Mouse (Mus musculus) limb, embryonic 15.5 days (tissue): ENCODE measurements around the gene Gm49368. TPM values are rescaled to one million over a fixed set of nuclear protein-coding genes. Genes with fewer than 3 reads are reported as not detected.

ENCODE experiments used
- ATAC-seq: fragments of 200-750 bp; cut with Nextera tagmentation; 2 replicates; pipeline ENCODE4 v1.8.0; 2017; ENCODE audit warnings: low read depth, moderate TSS enrichment; ENCODE audit not compliant: insufficient number of reproducible peaks, low FRiP score, low TSS enrichment
- H3K27ac ChIP-seq: fragments of 300-500 bp; sonication (generic); 2 replicates; pipeline ENCODE4 v1.5.1; 2015; ENCODE audit warnings: moderate library complexity, mild to moderate bottlenecking, inconsistent platforms
- H3K27me3 ChIP-seq: fragments of 300-500 bp; sonication (generic); 2 replicates; pipeline ENCODE4 v1.6.1; 2015; ENCODE audit warnings: inconsistent platforms
- H3K36me3 ChIP-seq: fragments of 300-500 bp; sonication (generic); 2 replicates; pipeline ENCODE4 v1.6.1; 2015; ENCODE audit warnings: inconsistent platforms
- H3K4me1 ChIP-seq: fragments of 300-500 bp; sonication (generic); 2 replicates; pipeline ENCODE4 v1.6.1; 2015; ENCODE audit warnings: inconsistent platforms
- H3K4me2 ChIP-seq: fragments of 300-500 bp; sonication (generic); 2 replicates; pipeline ENCODE4 v1.6.1; 2015; ENCODE audit warnings: mild to moderate bottlenecking, inconsistent platforms
- H3K4me3 ChIP-seq: fragments of 300-500 bp; sonication (generic); 2 replicates; pipeline ENCODE4 v1.5.1; 2015; ENCODE audit warnings: mild to moderate bottlenecking, inconsistent platforms
- H3K9ac ChIP-seq: fragments of 300-500 bp; sonication (generic); 2 replicates; pipeline ENCODE4 v1.6.1; 2015; ENCODE audit warnings: inconsistent platforms
- H3K9me3 ChIP-seq: fragments of 300-500 bp; sonication (generic); 2 replicates; pipeline ENCODE4 v1.6.1; 2016; ENCODE audit warnings: inconsistent platforms
- WGBS: fragments of 180-500 bp; shearing (Covaris S2); methylation state at CpG from one replicate; pipeline ENCODE4 v1.1.7; 2015; 5-methylcytosine and 5-hydroxymethylcytosine counted together
- polyA plus RNA-seq: library from polyadenylated mRNA; unstranded; fragments of >200 nt; fragmentation: Nextera tagmentation; extraction: Ambion mirVana; gene quantifications from 2 replicates; pipeline ENCODE4 v1.2.1, GENCODE M21; 2015

Gene Gm49368
- polyA plus RNA-seq, 1 experiment from 2014 or later, result not detected

DNA sequence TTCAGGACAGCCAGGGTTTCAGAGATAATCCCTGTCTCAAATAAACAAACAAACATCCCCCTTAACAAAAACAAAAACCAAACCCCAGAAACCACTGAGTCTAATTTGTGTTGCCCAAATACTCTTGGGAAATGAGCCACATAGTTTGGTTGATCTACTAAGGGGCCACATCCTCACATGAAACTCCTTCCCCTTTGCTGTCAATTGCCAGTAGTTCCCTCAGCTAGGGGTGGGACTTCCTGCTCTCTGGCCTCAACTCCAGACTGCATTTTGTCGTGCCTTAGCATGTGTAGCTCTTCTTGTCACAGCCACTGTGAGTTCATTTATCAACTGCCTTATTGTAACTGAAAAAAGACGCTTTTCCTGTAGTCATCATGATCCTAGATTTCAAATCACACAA is 47.8 kb downstream of the Gm49368 start:
- ATAC-seq, result no peak
- no peak overlapping the region for H3K4me2 ChIP-seq
- no peaks in the 10 kb centered on the region for H3K27me3 ChIP-seq
- WGBS, result 73% methylated on average over 2 of the region's 2 CpGs
- H3K36me3 ChIP-seq, result no peaks in the 10 kb centered on the region
- H3K27ac ChIP-seq, result no peak overlapping the region
- H3K4me3 ChIP-seq, result no peak overlapping the region
- no peaks in the 10 kb centered on the region for H3K9me3 ChIP-seq
- no peak overlapping the region for H3K9ac ChIP-seq
- no peaks in the 10 kb centered on the region for H3K4me1 ChIP-seq

DNA sequence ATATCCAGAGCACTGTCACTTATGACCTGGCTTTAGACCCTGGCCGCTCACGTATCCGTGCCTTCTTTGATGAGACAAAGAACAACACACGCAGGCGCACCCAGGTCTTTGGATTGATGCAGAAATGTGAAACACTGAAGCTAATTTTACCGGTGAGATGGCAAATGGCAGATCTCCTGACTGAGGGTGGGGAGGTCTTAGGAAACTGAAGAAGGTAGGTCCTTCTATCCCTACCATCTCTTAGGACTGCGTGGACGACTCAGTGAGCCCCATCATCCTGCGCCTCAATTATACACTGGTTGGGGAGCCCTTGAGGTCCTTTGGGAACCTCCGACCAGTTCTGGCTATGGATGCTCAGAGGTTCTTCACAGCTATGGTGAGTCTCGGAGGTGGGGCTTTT is 49.6 kb downstream of the Gm49368 start:
- Histone ChIP-seq H3K9me3 (no peaks in the 10 kb centered on the region), H3K9ac (no peak overlapping the region), H3K27ac (no peak overlapping the region), H3K4me1 (no peaks in the 10 kb centered on the region), H3K4me2 (no peak overlapping the region), H3K27me3 (no peaks in the 10 kb centered on the region), H3K36me3 (no peaks in the 10 kb centered on the region), H3K4me3 (no peak overlapping the region)
- no peak for ATAC-seq
- 86% methylated on average over 11 of the region's 11 CpGs for WGBS

DNA sequence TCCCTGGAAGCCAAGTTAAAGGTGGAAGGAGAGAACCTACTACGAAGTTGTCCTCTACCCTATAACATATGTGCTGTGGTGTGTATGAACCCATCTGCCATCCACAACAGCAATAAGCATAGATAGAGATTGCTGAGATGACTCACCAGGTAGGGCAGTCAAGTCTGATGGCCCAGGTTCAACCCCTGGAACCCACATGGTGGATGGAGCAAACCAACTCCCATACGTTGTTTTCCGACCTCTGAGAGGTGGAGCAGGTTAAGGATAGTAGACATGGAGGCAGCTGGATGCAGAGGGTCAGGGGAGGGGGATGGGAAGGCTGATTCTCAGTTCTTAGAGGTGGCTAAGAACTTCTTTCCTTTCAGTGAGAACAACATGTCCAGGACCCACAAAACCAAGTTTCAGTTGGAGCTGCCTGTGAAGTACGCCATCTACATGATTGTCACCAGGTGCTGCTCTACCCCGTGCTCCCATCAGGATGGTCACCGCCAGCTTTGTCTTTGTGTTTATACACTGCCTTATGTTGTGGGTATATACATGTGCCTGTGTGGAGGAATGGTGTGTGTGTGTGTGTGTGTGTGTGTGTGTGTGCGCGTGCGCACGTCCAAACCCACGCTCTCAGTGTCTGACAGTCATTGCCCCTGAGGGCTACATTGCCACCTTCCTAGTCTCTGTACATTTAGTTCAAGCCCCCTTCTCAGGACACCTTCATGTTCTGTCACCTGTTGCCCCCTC is 52.1 kb downstream of the Gm49368 start:
- WGBS, result 92% methylated on average over 11 of the region's 11 CpGs
- H3K4me3 ChIP-seq, result no peak overlapping the region
- H3K9me3 ChIP-seq, result no peaks in the 10 kb centered on the region
- H3K27ac ChIP-seq, result no peak overlapping the region
- H3K27me3 ChIP-seq, result no peaks in the 10 kb centered on the region
- no peak overlapping the region for H3K9ac ChIP-seq
- no peak for ATAC-seq
- H3K4me1 ChIP-seq, result no peaks in the 10 kb centered on the region
- no peaks in the 10 kb centered on the region for H3K36me3 ChIP-seq
- no peak overlapping the region for H3K4me2 ChIP-seq

DNA sequence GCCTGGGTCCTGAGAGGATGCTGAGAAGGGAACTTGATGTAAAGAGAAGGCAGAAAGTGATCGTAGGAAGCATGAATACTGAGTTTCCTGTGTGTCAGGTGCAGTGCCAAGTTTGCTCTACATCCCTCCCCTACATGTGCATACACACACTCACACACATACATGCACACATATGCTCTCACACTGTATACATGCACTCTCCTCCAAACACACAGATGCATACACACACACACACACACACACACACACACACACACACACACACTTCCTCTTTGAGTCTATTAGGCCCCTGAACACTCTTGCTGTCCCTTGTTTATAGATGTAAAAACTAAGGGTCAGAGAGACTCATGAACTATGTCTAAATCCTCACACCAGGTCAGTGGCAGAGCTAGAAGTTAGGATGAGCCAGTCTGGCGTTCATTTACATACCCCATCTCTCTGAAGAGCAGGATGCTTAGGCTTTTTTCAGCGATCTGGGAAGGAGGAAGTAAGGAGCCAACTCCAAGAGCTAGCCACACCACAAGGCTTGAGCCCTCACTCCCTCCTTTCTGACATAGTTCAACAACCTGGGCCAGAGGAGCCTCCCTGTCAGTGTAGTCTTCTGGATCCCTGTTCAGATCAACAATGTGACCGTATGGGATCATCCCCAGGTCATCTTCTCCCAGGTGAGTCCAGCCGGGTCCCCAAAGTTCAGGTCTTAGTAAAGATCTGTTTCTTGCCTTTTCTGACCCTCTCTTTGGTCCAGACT is 52.9 kb downstream of the Gm49368 start:
- no peak overlapping the region for H3K4me2 ChIP-seq
- no peak overlapping the region for H3K4me3 ChIP-seq
- WGBS, result 69% methylated on average over 5 of the region's 5 CpGs
- no peaks in the 10 kb centered on the region for H3K4me1 ChIP-seq
- no peaks in the 10 kb centered on the region for H3K27me3 ChIP-seq
- ATAC-seq, result no peak
- H3K36me3 ChIP-seq, result no peaks in the 10 kb centered on the region
- no peaks in the 10 kb centered on the region for H3K9me3 ChIP-seq
- no peak overlapping the region for H3K9ac ChIP-seq
- no peak overlapping the region for H3K27ac ChIP-seq

DNA sequence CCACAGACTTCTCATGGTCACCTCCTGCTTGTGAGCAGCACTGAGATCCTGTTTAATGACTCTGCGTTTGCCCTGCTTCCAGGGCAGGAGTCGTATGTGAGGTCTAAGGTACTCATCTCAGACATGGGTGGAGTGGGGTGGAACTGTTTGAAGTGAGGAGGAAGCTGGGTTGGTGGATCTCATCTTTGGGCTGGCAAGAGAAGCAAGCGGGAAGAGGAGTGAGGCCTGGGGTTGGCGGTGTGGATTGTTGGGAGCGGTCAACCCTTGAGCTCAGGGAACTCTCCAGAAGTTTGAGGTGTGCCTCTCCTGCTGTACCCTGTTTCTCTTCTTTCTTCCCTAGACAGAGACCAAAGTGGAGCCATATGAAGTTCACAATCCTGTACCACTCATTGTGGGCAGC is 53.9 kb downstream of the Gm49368 start:
- H3K36me3 ChIP-seq, result no peaks in the 10 kb centered on the region
- no peak overlapping the region for H3K4me3 ChIP-seq
- WGBS, result 88% methylated on average over 5 of the region's 5 CpGs
- no peak overlapping the region for H3K27ac ChIP-seq
- H3K4me1 ChIP-seq, result no peaks in the 10 kb centered on the region
- no peaks in the 10 kb centered on the region for H3K27me3 ChIP-seq
- no peak overlapping the region for H3K9ac ChIP-seq
- ATAC-seq, result no peak
- no peak overlapping the region for H3K4me2 ChIP-seq
- no peaks in the 10 kb centered on the region for H3K9me3 ChIP-seq

DNA sequence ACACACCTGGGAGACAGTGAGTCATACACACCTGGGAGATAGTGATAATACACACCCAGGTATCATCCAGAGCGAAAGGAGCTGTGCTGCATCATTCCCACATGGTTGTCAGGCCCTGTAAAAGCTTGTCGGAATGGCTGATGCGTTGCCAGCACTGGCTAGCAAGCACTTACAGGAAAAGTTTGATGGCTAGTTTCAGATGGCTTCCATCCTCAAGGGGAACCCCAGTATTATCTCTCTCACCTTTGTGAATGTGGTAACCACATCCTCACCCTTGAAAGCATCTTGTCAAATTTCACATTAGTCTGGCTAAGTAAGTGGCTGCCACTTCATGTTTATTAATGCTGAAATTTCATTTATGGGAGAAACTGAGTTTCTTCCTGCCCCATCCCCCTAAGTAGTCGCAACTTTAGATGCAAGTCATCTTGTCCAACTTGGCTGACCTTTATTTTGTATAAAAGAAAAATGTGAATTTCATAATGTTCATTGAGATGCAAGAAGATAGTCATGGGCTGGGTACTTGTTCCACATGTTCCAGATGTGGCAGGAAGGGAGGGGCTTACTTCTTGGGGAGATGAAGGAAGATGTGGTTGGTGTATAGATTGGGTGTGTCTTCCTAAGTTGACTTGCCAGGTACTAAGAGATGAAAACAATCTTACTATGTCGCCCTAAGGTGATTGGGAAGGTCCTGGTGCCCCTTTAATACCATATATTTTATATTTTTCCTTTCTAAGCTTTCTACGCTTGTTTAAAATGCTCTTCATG is 57.4 kb downstream of the Gm49368 start:
- no peak for ATAC-seq

DNA sequence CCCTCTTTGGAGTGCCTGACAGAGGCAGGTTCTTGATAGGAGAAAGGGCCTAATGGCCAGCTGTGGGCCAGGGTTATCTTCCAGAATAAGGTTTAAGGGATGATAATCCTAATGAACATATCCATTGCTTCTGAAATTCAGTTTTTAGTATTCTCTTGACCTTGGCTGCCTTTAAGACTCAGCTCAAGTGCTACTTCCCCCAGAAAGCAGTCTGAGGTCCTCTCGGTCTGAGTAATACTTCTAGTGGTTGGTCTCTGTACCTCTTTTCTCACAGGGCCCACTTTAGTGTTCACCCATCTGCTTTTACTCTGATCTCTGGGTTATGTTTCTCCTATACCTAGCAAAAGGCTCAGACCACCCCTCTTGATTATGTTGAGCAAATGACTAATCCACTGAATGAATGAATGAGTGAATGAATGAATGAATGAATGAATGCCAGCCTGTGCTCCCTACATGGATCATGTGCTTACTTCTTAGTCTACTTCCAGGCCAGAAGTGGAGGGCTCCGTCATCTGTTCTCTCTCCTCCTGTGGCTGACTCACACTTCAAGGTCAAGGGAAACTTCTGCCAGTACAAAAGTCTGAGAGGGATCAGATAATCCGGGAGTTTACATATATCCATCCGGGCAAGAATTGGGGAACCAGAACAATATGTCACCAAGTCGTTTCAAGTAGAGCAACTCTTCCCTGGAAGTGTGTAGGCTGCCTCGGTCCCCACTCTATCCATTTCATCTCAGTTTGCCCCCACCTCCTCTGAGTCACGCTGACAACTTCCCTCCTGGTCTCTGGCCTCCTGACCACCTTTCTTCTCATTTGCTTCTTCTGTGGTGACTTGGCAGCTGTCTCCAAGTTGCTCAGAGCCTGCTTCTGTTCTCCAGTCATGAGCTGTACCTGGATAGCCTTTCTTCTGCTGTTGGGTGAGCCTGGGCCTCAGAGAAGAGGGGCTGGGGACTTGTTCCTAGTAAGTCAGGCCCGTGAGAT is 66.5 kb downstream of the Gm49368 start, which contains the start of gene Itgax:
Itgax (plus strand) TSS at position 807 of the 980 bp plus-strand sequence.
- Histone ChIP-seq H3K4me2 (no peak within 1 kb of the TSS), H3K4me3 (no peak within 1 kb of the TSS), H3K9me3 (no peaks in the 10 kb centered on the region), H3K36me3 (no peaks in the 10 kb centered on the region), H3K27me3 (no peaks in the 10 kb centered on the region), H3K27ac (no peak within 1 kb of the TSS), H3K9ac (no peak within 1 kb of the TSS), H3K4me1 (no peaks in the 10 kb centered on the region)
- 78% methylated on average over 8 of the region's 8 CpGs for WGBS
- no peak for ATAC-seq

More for the DNA sequence above, 57.4 kb downstream of the Gm49368 start:
- no peak overlapping the region for H3K9ac ChIP-seq
- no peaks in the 10 kb centered on the region for H3K36me3 ChIP-seq
- H3K9me3 ChIP-seq, result no peaks in the 10 kb centered on the region
- H3K4me1 ChIP-seq, result no peaks in the 10 kb centered on the region
- H3K27me3 ChIP-seq, result no peaks in the 10 kb centered on the region
- H3K27ac ChIP-seq, result no peak overlapping the region
- H3K4me2 ChIP-seq, result no peak overlapping the region
- no peak overlapping the region for H3K4me3 ChIP-seq
- 78% methylated on average over 6 of the region's 6 CpGs for WGBS

DNA sequence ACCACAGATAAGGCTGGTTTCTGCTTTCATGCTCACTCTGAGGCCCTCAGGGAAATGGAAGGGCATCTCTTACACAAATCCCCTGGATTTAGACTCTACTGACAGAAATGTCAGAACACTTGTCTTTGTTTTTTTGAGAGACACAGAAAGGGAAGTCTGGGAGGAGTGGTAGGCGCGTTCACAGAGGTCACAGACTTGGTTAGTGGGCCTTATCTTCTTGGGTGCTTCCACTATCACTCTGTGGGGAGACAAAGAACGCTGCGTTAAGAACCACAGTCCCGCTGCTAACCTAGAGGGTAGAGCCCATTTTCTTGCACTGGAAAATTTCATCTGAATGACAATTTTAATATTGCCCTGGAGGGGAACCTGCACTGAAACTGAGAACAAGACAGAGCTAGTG is 69.7 kb downstream of the Gm49368 start:
- Histone ChIP-seq H3K9me3 (no peaks in the 10 kb centered on the region), H3K27me3 (no peaks in the 10 kb centered on the region)
- WGBS, result 81% methylated on average over 5 of the region's 5 CpGs

DNA sequence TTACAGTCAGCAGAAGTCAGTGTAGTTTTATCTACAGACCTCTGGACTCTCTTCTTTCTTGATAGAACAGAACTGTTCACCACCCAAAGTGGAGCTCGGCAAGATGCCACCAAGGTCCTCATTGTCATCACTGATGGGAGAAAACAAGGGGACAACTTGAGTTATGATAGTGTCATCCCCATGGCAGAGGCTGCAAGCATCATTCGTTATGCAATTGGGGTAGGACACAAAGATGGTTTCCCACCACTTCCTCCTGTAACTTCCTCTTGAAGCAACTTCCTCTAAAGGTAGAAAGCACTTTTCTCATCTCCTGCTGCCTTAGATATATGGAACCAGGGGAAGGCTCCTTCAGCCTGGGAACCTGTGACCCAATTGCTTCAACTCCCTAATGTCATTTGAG is 71.1 kb downstream of the Gm49368 start:
- no peak for ATAC-seq
- Histone ChIP-seq H3K4me2 (no peak overlapping the region), H3K9me3 (no peaks in the 10 kb centered on the region), H3K27me3 (no peaks in the 10 kb centered on the region), H3K4me3 (no peak overlapping the region), H3K4me1 (no peaks in the 10 kb centered on the region), H3K9ac (no peak overlapping the region), H3K27ac (no peak overlapping the region), H3K36me3 (no peaks in the 10 kb centered on the region)
- WGBS, result 83% methylated on average over 2 of the region's 2 CpGs

More for the DNA sequence above, 69.7 kb downstream of the Gm49368 start:
- Histone ChIP-seq H3K36me3 (no peaks in the 10 kb centered on the region), H3K4me1 (no peaks in the 10 kb centered on the region), H3K27ac (no peak overlapping the region), H3K4me2 (no peak overlapping the region), H3K9ac (no peak overlapping the region), H3K4me3 (no peak overlapping the region)
- no peak for ATAC-seq

DNA sequence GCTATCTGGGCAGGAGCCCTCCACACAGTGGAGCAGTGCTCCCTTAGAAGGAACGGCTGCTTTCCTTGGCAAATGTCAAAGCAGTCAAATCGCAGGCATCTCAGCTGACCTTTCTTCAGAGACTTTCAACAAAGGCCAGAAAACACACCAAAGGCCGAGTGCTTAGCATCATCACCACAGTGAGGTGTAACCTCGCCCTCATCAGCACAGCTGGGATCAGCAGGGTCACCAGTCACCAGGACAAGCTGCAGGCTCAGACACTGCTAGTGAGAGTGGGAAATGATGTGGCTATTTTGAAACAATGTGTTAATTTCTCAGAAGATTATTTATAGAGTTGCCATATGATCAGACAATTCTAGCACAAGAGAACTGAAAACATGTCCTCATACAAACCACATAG is 74.4 kb downstream of the Gm49368 start:
- Histone ChIP-seq H3K27me3 (no peaks in the 10 kb centered on the region), H3K4me3 (no peak overlapping the region), H3K4me1 (no peaks in the 10 kb centered on the region), H3K36me3 (no peaks in the 10 kb centered on the region), H3K9ac (no peak overlapping the region), H3K27ac (no peak overlapping the region), H3K9me3 (no peaks in the 10 kb centered on the region), H3K4me2 (no peak overlapping the region)
- ATAC-seq, result no peak
- 50% methylated on average over 4 of the region's 4 CpGs for WGBS

DNA sequence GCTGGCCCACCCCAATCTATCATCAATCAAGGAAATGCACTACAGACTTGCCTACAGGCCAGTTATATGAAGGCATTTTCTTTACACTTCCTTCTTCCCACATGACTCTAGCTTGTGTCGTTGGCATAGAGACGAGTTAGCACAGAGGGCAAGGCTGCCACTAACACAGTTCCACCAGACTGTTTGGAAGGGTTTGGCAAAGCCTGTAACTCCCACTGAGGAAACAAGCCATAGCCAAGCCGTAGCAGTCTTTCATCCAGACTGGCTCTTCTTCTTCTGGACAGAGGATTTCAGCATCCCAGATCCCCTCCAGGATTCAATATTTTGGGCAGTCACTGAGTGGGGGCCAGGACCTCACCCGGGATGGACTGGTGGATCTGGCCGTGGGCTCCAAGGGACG is 77.1 kb downstream of the Gm49368 start:
- H3K27me3 ChIP-seq, result no peaks in the 10 kb centered on the region
- H3K27ac ChIP-seq, result no peak overlapping the region
- H3K36me3 ChIP-seq, result no peaks in the 10 kb centered on the region
- 89% methylated on average over 6 of the region's 6 CpGs for WGBS
- no peaks in the 10 kb centered on the region for H3K9me3 ChIP-seq
- ATAC-seq, result no peak
- no peak overlapping the region for H3K9ac ChIP-seq
- no peaks in the 10 kb centered on the region for H3K4me1 ChIP-seq
- H3K4me2 ChIP-seq, result no peak overlapping the region
- no peak overlapping the region for H3K4me3 ChIP-seq
